Mouse (Mus musculus) layer of hippocampus, adult 18-20 months (tissue): ENCODE measurements around the gene Tmco3. TPM values are rescaled to one million over a fixed set of nuclear protein-coding genes. Genes with fewer than 3 reads are reported as not detected.

ENCODE experiments used
- DNase-seq, 2 experiments: peaks; one replicate each; pipeline ENCODE4 v3.0.0; 2022; ENCODE audit warnings: low spot score in 2 of 2
- long read RNA-seq: library from polyadenylated mRNA; stranded (forward); transcript quantifications from one replicate; pipeline ENCODE4 v2.0.0, GENCODE M21; 2021
- total RNA-seq, 2 experiments: library from RNA; stranded (reverse); gene quantifications; 2 replicates each; pipeline ENCODE4 v1.2.3; 2021

Tmco3 gene
- 10 to 100 TPM; 44.3 to 47.1 TPM for total RNA-seq
- long read RNA-seq, full-length matches to known transcripts, result 24 of 69 reads
- long read RNA-seq, partial matches to known transcripts, result 6 of 69 reads
- long read RNA-seq, other reads (novel, unspliced or antisense), result 39 of 69 reads

DNA sequence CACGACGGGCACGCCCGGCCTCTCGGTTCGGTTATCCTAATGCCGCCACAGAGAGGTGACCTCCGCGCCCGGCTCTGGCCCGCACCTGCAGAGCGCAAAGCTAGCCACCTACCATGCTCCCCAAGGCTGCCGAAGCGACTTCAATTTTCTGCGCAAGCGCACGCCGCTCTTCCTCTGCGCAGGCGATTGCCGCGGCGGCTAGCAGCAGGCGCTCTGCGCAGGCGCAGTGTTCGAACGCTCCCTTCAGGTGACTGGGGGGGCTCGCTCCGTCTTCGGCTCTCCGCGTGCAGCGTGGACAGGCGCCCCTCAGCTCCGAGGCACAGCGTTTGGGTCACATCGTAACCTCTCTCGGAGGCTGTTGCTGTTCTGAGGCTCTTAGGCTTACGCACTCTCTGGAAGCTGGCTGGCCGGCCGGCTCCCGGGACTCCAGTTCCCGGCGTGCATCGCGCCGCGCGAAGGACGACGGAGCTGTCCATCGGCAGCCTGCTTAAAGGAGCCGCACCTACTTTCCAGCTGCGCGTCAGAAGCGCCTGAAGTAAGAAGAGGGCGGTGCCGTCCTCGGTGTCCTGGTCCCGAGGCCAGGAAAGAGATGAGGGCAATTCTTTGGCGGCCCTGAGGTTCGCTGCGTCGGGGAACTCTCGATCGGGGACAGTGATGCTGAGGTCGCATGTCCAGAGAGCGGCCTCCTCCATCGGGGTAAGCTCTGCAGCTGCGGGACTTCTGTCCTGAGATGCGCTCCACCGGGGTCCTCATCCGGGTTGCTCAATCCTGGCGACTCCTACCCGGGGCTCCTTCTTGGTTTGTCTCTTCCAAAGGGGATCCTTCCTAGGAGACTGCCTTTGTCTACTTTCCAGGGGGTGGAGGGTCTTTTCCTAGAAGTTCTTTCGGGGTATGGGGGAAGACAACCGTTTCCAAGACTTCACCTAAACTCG, at the start of gene Tmco3, which contains the start of gene Dcun1d2:
TSS of gene Tmco3 (plus strand) at position 499 of the 932 bp plus-strand sequence.
TSS of gene Dcun1d2 (minus strand) at position 440 of the 932 bp plus-strand sequence.
- DNase-seq, result peak; percentile 93 to 96

DNA sequence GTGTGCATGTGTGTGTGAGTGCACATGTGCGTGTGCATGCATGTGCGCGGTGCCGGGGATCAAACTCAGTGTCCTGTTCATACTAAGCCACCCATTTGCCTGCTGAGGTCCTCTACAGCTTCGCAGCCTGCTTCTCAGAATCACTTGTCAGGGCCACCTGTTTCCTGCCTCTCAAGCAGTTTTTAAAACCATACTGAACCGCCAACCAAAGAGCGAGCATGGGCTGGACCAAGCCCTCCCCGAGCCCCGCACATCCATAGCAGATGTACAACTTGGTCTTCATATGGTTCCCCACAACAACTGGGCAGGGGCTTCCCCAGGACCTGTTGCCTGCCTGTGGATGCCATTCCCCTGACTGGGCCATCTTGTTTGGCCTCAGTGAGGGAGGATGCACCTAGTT, 47.9 kb upstream of the Tmco3 start:
- DNase-seq, result no peak

DNA sequence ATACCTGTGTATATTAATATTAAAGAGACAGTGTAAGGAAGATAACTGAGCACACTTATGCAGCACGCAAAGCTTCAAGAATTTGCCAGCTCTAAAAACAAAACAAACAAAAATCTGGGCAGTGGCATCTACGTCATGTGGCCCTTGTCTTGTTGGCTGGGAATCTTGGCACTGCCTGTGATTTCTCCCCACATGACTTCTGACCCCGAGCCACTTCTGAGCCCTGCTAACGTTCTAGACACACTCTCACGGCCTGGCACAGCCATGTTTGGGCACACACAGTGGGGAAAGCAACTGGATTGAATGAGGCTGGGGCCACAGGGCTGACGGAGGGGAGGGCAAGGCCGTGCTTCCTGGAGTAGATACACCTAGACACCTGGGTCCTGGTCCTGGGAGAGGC, 47.3 kb upstream of the Tmco3 start:
- DNase-seq, result no peak

DNA sequence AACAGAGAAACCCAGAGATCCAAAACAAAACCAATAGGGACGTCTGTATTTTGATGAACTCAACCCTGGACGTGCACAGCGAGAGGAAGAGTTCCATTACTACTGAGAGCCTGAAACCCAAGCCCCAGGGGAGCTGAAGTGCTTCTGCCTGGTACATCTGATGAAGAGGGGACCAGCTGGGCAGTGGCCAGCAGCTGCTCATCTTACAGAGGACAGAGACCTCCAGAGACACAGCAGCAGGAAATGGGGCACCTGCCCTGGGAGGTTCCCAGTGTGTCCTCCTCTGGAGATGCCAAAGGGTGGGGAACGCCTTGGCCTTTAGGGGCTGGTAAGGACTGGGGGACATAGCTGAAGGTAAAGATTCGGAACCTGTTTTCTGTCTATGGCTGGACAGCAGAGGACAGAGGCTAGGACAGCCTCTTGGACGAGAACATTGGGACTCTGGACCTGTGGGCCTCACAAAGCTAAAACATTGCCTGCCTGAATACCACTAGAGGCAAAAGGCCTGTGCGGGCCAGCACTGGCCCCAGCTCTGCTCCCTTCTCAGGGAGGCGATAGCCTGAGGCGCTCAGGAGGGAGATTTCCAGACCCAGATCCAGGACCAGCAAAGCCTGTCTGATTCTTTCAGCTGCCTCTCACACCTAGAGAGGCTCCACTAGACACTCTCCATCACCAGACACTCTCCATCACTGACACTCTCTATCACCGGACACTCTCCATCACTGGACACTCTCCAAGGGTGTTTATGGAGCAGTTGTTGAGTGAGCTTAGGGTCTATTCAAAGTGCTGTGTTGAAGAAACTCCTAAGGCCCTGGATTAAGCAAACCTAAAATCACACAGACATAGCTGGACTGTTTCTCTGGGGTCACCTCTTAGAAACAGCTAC, 44.8 kb upstream of the Tmco3 start:
- DNase-seq, result no peak

DNA sequence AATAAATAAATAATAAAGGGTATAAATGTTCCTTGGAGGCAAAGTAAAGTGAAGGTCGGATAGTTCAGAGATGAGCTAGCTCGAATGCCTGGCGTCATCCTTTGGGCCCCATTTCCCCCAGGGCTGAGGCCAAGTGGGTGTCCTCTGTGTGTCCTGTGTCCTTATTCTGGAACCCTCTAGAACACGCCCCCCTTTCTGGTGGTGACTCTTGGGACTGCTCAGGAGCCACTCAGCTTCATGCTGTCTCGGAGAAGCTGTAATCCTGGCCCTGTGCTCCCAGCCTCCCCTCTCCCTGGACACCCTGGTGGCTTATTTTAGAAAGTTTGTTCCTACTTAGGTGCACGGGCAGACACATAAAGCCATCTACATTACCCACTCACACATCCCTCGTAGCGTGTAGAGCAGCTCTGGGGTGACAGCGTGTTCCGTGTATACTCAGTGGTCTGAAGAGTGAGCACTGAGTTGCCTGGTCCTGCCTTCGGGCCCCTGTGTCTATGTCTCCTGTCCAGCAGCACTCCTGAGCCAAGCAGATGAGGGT, 43.6 kb upstream of the Tmco3 start:
- DNase-seq, result no peak

DNA sequence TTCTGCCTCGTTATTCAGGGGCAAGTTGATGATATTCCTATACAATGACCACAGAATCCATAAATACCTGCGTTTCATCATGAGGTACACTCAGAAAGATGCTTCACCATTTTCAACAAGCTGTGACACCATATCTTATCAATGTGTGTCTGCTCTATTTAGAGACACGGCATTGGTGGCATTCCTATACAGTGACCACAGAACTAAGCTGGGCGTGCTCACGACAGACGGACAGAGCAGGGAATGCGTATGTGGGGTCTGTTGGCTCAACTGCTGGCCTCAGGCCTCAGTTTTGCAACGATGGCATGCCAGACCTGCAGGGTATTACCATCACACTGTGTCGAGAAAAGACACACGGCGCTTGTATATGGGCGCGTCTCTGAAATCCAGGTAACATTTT, 35.2 kb upstream of the Tmco3 start:
- no peak for DNase-seq

DNA sequence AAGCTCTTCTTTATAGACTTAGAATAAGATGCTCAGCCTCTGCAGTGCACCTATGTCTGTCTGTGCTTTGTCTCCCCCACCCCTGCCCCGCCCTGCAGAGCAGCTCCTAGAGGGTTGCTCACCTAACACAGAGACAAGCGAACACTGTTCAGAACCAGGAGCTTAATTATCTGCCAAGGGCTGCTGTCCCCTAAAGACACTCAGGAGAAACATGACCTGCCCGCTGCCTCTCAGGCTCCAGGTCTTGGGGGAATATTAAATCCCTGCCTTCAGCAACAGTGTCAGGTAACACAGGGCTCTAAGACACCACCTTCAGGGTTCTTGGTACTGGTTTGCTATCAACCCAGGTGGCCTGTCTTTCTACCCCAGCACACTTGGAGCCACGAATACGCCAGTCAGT, 34.6 kb upstream of the Tmco3 start:
- no peak for DNase-seq

DNA sequence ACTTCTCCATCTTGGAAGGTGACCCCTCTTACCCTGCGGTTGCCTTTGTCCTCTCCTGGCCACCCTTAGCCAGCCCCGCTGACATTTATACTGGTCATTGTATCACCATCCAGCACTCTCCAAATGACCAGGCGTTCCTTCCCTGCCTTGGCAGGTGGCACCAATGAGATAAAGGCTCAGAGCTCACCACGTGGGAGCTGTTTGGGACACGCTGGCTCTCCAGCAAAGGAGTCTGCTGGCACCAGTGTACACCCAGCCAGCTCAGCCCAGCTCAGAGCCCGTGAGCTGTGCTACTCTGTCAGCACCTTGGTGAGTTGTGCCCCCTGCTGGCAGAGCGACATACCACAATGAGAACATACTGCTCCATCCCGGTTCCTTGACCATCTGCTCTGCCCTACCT, 34.0 kb upstream of the Tmco3 start, which contains the start of gene Adprhl1:
TSS of gene Adprhl1 (minus strand) at position 144 of the 400 bp plus-strand sequence.
- DNase-seq, result peak; percentile 50 to 84

DNA sequence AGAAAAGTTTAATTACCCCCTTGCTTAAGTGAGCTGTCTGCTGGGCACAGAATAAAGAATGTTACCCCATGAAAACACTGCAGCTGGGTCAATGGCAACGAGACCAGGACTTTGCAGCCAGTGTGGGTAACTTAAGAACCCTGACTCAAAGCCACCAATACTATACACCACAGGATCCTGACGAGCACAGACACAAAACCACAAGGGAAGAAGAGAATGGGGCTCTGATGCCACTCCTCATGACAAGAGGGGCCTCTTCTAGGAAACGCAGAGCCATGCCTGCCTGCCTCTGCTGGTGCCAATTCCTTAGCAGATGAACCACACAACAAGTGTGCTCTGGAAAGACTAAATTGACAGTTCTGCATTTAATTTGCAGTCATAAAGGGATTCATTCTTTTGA, 24.6 kb upstream of the Tmco3 start:
- no peak for DNase-seq

DNA sequence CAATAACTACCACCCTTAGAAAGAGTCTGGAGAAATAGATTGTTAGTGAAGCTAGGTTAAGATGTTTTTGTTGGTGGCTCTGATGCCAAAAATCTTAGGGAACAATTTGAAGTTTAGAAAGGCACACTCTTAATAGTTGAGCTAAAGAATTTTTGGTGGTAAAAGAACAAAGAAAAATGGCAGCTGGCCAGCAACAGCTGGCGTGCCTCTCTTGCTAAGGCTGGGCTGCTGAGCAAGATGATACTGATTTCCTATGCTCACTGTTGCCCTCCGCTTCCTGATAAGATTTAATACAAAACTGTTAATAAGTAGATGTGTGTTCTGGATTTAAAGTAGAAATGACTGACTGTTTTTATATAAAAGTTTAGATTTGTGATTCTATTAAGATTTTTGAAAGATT, 20.4 kb upstream of the Tmco3 start:
- no peak for DNase-seq

DNA sequence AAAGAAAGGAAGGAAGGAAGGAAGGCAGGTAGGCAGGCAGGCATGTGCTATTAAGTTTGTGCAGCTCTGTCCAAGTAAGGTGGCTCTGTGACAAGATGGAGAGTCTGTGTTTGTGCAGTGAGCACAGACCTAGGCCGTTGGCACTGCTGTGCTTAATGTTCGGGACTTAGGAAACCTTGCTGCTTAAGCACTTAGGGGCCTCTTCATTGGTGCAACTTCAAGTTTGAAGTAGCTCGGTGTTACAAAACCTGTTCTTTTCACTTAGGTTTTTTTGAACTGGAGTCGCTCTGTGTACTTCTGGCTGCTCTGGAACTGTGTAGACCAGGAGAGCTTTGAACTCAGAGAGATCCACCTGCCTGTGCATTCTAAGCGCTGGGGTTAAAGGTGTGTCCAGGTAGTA, 15.2 kb upstream of the Tmco3 start:
- DNase-seq, result no peak

DNA sequence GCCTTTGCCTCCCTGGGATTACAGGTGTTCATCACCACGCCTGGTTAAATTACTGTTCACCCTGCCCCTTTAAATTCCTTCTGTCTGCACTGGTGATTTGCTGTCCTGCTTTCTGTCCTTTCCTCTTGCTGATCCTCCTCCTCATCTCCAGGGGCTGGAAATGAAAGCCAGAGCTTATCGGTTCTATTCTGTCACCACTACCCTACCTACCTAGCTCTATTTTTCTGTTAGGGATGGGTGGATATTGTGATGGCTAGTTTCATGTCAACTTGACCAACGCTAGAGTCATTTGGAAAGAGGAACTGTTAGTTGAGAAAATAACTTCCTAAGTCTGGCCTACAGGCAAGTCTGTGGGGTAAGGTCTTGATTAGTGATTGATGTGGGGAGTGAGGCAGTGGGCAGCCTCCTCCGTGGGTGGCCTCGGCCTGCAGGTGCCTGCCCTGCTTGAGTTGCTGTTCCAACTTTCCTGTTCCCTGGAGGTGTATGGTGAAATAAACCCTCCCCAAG, 11.0 kb upstream of the Tmco3 start:
- DNase-seq, result no peak

DNA sequence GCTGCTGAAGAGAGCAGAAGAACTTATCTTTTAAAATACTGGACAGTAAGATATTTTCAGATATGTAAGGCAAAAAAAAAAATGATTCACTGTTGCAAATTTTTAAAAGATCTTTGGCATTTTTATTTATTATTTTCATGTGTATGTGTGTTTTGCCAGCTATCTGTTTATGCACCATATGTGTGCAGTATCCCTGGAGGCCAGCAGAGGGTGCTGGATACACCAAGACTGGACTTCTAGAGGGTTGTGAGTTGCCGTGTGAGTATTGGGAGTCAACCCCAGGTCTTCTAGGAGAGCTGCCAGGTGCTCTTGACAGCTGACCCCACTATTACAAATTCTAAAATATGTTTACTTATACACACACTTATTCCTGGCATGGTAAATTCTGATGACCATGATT, 4.8 kb upstream of the Tmco3 start:
- DNase-seq, result no peak

DNA sequence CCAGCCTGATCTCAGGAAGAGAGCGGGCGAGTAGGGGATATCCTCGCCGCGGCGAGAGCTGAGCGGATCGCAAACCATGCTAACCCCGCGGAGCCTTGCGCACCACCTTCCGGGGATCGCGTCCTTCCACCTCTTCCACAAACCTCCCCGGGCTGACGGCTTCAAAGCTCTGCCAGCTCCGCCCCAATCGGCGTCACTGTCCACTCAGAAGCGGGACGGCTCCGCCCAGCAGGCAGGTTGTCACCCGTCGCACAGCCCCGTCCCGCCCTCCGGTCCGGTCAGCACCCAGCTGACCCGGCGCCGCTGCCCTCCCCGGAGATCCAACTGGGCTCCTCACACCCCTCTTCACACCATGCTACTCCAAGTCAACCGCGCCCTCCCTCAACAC, 692 bp upstream of the Tmco3 start:
- peak; percentile 61 to 79 for DNase-seq

DNA sequence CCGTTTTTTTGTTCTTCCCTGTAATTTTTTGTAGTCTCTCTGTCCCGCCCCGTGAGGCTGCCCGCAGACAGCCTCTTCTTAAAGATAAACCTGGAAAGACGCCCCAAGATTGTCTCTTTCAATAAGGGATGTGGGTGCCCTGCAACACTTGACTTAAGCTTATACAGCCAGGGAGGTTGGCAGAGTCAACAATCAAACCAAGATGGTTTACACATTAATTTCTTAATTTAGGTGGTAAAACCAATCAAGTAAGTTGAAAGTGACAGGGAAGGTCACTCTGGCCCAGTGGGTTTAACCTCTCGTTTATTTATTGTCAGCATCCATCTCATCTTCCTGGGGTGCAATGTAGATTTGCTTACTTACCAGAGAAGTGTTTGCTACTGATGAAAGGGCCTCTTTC, 656 bp downstream of the Tmco3 start:
- no peak for DNase-seq

DNA sequence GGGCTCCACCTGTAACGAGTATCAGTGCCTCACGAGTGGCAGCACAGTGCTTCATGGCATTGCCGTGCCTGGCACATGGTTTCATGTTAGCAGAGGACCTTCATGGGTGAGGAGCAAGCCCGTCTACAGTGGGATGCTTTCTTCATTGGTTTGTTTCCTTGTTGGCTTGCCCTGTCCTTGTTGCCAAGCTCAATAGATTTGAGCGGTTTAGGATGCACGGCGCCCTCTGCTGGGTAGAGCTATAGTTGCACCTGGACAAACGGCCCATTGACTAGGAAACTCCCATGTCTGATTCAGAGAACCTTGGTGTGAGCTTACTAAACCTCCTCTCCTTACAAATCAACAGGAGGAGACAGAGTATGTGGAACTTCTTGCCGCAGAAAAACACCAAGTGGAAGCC, 4.4 kb downstream of the Tmco3 start:
- peak; percentile 54 to 80 for DNase-seq

DNA sequence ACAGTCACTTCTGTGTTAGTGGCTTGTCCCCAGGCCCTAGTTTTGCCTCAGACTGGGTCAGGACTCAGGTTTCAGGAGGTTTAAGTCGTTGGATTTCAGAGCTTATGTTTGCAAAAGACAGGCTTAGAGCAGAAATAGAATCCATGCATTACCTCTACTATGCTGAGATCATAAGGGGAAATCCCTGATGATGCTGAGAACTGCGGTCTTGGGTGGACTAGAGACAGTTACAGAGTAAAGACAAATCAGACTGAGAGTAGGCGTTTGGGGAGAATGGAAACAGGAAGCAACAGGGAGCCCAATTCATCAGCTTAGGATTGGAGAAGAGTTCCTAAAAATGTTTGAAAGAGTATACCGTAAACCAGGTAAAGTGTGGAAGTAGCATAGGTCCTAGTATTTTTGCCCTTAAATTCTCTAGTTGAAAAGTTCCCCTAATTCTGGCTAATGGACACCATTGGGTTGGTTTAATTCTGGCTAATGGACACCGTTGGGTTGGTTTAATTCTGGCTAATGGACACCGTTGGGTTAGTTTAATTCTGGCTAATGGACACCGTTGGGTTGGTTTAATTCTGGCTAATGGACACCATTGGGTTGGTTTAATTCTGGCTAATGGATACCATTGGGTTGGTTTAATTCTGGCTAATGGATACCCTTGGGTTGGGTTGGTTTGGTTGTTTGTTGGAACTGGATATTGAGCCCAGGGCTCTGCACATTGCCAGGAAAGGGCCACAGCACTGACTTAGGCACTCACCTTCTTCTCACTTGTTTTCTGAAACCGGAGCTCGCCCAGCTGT, 5.9 kb downstream of the Tmco3 start:
- DNase-seq, result no peak

DNA sequence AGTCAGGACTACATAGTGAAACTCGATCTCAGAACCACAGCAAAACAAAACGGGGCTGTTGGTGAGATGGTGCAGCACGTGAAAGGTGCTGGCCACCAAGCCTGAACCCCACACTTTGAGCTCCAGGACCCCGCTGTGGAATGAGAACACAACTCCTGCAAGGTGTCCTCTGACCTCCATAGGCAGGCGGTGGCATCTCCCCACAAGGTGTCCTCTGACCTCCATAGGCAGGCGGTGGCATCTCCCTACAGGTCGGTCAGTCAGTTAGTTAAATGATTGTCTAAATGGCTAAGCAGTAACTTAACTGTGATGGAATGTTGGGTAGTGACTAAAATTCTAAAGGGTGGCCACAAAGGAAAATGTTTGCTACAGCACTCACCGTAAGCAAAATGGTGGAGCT, 11.6 kb downstream of the Tmco3 start:
- no peak for DNase-seq

DNA sequence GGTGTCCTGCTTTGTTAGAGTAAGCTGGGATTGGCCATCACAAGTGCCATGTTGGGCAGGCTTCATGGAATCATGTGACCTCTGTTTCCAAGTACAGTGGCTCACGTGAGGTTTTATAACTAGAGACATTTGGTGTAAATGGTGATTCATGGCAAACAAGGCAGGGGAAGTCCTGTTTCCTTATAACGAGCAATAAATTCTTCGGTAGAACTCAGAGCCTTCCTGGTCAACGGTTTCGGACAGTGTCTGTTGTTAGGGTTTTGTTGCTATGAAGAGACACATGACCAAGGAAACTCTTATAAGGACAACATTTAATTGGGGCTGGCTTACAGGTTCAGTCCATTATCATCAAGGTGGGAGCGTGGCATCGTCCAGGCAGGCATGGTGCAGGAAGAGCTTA, 13.0 kb downstream of the Tmco3 start:
- no peak for DNase-seq

DNA sequence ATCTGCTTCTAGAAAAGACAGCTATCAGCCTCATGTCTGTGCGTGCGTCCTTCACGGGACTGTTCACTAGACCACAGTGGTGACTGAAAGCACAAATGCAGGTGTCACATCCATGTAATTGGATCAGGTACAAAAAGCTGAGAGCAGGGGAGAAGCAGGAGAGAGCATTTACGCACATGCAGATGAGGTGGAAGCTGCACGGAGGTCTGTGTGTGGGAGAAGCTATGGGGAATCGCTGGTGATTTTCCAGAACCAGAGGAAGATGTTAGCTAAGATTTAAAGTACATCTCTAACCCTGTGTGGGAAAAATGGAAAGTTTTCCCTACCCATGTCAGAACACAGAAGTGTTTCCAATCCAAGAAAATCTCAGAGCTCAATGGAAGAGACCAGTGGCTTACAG, 17.5 kb downstream of the Tmco3 start:
- no peak for DNase-seq
